Mouse (Mus musculus) midbrain, embryonic 15.5 days (tissue): ENCODE data around the gene Atp13a3. TPM values are rescaled to one million over a fixed set of nuclear protein-coding genes. Genes with fewer than 3 reads are reported as not detected.

Experiments used
- ATAC-seq: fragments of 200-750 bp; cut with Nextera tagmentation; replicated peaks from 2 replicates; pipeline ENCODE4 v1.8.0; 2017; ENCODE audit warnings: moderate TSS enrichment
- H3K27ac ChIP-seq: fragments of 300-500 bp; sonication (generic); 2 replicates; pipeline ENCODE4 v1.5.1; 2015; ENCODE audit warnings: mild to moderate bottlenecking, inconsistent platforms
- H3K27me3 ChIP-seq: fragments of 300-500 bp; sonication (generic); replicated peaks from 2 replicates; pipeline ENCODE4 v1.6.1; 2015; ENCODE audit warnings: inconsistent platforms
- H3K36me3 ChIP-seq: fragments of 300-500 bp; sonication (generic); replicated peaks from 2 replicates; pipeline ENCODE4 v1.6.1; 2015; ENCODE audit warnings: inconsistent platforms
- H3K4me1 ChIP-seq: fragments of 300-500 bp; sonication (generic); 2 replicates; pipeline ENCODE4 v1.6.1; 2015; ENCODE audit warnings: inconsistent platforms
- H3K4me2 ChIP-seq: fragments of 300-500 bp; sonication (generic); 2 replicates; pipeline ENCODE4 v1.6.1; 2015; ENCODE audit warnings: inconsistent platforms, mild to moderate bottlenecking, moderate library complexity
- H3K4me3 ChIP-seq: fragments of 300-500 bp; sonication (generic); 2 replicates; pipeline ENCODE4 v1.5.1; 2015; ENCODE audit warnings: mild to moderate bottlenecking, inconsistent platforms
- H3K9ac ChIP-seq: fragments of 300-500 bp; sonication (generic); 2 replicates; pipeline ENCODE4 v1.6.1; 2015; ENCODE audit warnings: mild to moderate bottlenecking, inconsistent platforms
- H3K9me3 ChIP-seq: fragments of 300-500 bp; sonication (generic); 2 replicates; pipeline ENCODE4 v1.6.1; 2016; ENCODE audit warnings: inconsistent platforms
- WGBS: fragments of 180-500 bp; shearing (Covaris S2); methylation state at CpG from one replicate; pipeline ENCODE4 v1.1.7; 2015; ENCODE audit warnings: mixed read lengths; 5-methylcytosine and 5-hydroxymethylcytosine counted together
- polyA plus RNA-seq: library from polyadenylated mRNA; unstranded; fragments of >200 nt; fragmentation: Nextera tagmentation; extraction: Ambion mirVana; gene quantifications from 2 replicates; pipeline ENCODE4 v1.2.1, GENCODE M21; 2015

Gene Atp13a3
- polyA plus RNA-seq, 1 experiment from 2014 or later, result 8.1 TPM

DNA sequence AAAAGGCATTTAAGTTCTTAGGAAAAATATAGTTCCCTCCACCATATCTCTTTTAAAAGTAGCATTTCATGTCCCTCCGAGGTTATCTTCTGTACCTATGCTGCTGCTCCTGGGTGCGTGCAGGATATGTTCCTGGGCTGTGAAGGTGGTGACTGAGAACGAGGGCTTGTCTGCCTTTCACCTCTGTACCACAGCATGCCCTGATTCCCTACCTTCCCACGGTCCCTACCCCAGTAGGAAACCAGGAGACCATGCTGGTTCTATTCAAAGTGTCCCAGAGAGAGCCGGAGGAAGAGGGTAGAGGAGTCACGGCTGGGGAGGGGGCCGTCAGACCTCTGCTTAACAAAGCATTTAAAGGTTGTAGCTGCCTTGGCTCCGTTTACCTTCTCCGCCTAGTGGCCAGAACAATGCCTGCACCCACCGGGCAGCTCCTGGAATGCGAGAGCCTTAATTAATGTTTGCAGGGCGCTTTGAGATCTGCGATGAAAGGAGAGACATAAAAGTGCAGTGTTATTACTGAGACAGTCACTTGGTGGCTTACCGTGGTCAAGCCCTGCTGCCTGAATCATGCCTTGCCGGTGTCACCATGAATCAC is 121.9 kb downstream of the Atp13a3 start:
- H3K9ac ChIP-seq, result no peak overlapping the region
- ATAC-seq, result peak; percentile 79

DNA sequence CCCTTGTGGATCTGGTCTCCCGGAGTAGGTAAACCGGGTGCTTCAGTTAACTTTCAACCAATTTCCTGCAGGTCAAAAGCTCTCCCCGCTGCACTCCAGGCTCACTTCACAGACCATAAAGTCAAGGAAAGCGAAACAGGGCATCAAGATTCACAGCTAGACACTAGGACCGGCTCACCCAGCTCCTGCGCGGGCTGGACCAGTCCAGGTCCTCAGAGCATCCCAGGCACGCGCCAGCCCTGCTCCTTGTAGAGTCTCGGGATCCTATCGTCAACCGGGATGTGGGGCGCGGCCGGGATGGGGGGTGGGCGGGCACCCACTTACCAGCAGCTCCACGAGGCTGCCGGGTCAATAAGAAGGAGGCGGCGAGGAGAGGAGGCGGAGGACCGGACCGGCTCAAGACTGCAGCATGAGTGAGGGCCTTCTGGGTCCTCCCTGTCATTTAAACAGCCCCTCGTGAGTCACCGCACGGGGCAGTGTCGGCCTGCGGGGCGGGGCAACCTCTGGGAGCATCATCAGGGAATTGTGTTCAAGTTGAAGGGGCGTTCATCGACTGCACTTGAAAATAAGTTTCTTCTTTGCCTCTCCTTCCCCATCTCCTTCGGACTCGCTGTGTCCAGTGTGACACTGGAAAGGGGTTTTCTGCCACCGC is 122.8 kb downstream of the Atp13a3 start, which contains the start of gene Lrrc15:
Gene Lrrc15, minus strand, starts transcription at position 413 of the 652 bp plus-strand sequence.
- Histone ChIP-seq H3K9me3 (no peaks in the 10 kb centered on the region), H3K4me2 (peak within 1 kb of the TSS; percentile 56), H3K9ac (no peak within 1 kb of the TSS), H3K27ac (no peak within 1 kb of the TSS), H3K4me3 (peak within 1 kb of the TSS; percentile 27), H3K27me3 (peaks cover 35% of the 10 kb centered on the region), H3K36me3 (no peaks in the 10 kb centered on the region), H3K4me1 (peaks cover 16% of the 10 kb centered on the region)
- WGBS, result 7% methylated on average over 34 of the region's 34 CpGs
- no peak; the same call in 1 of the 2 replicates for ATAC-seq

More for the DNA sequence above, 121.9 kb downstream of the Atp13a3 start:
- Histone ChIP-seq H3K27ac (no peak overlapping the region), H3K4me3 (peak overlapping the region; percentile 27), H3K4me1 (peaks cover 16% of the 10 kb centered on the region), H3K36me3 (no peaks in the 10 kb centered on the region), H3K27me3 (peaks cover 35% of the 10 kb centered on the region), H3K4me2 (peak overlapping the region; percentile 50), H3K9me3 (no peaks in the 10 kb centered on the region)
- under 1% methylated on average over 15 of the region's 15 CpGs for WGBS

- ATAC-seq, result no peak
Measured at GRCm38 (mm10) chr16:30280676-30281297, 125.0 kb downstream of the Atp13a3 start.

GRCm38 (mm10) chr16:30278406-30278805 is 127.4 kb downstream of the Atp13a3 start:
- H3K36me3 ChIP-seq, result no peaks in the 10 kb centered on the region
- H3K9ac ChIP-seq, result no peak overlapping the region
- 82% methylated on average over 11 of the region's 11 CpGs for WGBS
- H3K4me1 ChIP-seq, result peaks cover 7% of the 10 kb centered on the region
- H3K27me3 ChIP-seq, result peaks cover 25% of the 10 kb centered on the region
- H3K4me3 ChIP-seq, result no peak overlapping the region
- no peaks in the 10 kb centered on the region for H3K9me3 ChIP-seq
- no peak overlapping the region for H3K4me2 ChIP-seq
- no peak overlapping the region for H3K27ac ChIP-seq
- ATAC-seq, result no peak

More at GRCm38 (mm10) chr16:30280676-30281297, 125.0 kb downstream of the Atp13a3 start:
- 22% methylated on average over 4 of the region's 4 CpGs for WGBS
- no peak overlapping the region for H3K9ac ChIP-seq
- H3K27me3 ChIP-seq, result peaks cover 35% of the 10 kb centered on the region
- no peak overlapping the region for H3K27ac ChIP-seq
- H3K4me3 ChIP-seq, result no peak overlapping the region
- no peaks in the 10 kb centered on the region for H3K9me3 ChIP-seq
- H3K4me1 ChIP-seq, result peaks cover 16% of the 10 kb centered on the region
- H3K4me2 ChIP-seq, result no peak overlapping the region
- H3K36me3 ChIP-seq, result no peaks in the 10 kb centered on the region

DNA sequence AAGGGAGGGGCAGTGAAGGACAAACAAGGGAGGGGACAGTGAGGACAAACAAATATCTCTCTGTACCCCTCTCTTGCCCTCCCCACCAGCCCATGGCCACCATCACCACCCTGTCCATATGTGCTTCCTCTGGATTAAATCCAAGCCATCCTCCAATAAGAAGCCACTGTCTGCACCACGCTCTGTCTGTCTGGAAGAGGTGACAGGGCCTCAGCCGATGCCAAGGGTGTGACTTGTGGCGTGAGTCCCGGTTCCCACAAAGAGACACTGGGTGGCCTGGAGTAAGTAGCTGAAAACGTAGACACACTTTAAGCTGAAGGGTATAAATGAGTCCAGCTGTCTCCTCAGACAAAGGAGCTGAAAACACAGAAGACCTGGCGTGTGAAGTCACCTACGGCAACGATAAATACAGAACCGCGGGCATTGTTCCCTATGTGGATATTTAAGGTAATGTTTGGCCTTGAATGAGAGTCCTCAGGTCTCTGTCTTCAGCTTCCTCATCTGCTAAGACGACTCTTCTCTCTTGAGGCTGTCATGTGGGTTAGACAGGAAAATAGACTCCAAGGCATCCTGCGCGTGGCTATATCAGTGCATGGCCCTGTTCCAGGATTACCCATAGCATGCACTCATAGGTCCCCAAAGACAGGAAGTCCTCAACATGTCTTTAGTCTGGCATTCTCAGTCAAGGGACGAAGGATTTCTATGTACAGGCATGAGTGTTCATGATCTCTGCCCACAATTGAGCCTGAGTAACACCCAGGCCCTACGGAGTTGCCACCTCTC is 130.0 kb downstream of the Atp13a3 start:
- no peaks in the 10 kb centered on the region for H3K27me3 ChIP-seq
- no peak overlapping the region for H3K27ac ChIP-seq
- H3K9ac ChIP-seq, result no peak overlapping the region
- no peaks in the 10 kb centered on the region for H3K36me3 ChIP-seq
- H3K4me2 ChIP-seq, result no peak overlapping the region
- WGBS, result 78% methylated on average over 15 of the region's 15 CpGs
- H3K4me1 ChIP-seq, result no peaks in the 10 kb centered on the region
- H3K9me3 ChIP-seq, result no peaks in the 10 kb centered on the region
- H3K4me3 ChIP-seq, result no peak overlapping the region
- ATAC-seq, result no peak

- no peak for ATAC-seq
- Histone ChIP-seq H3K27me3 (no peaks in the 10 kb centered on the region), H3K4me1 (no peaks in the 10 kb centered on the region), H3K4me3 (no peak overlapping the region), H3K27ac (no peak overlapping the region), H3K4me2 (no peak overlapping the region), H3K36me3 (no peaks in the 10 kb centered on the region), H3K9ac (no peak overlapping the region), H3K9me3 (no peaks in the 10 kb centered on the region)
- WGBS, result 91% methylated on average over 8 of the region's 8 CpGs
Measured at GRCm38 (mm10) chr16:30273065-30273464, 132.7 kb downstream of the Atp13a3 start.

- H3K4me2 ChIP-seq, result no peak overlapping the region
- no peaks in the 10 kb centered on the region for H3K36me3 ChIP-seq
- no peaks in the 10 kb centered on the region for H3K27me3 ChIP-seq
- no peak for ATAC-seq
- H3K4me3 ChIP-seq, result no peak overlapping the region
- no peak overlapping the region for H3K27ac ChIP-seq
- no peaks in the 10 kb centered on the region for H3K4me1 ChIP-seq
- H3K9me3 ChIP-seq, result no peaks in the 10 kb centered on the region
- H3K9ac ChIP-seq, result no peak overlapping the region
- 55% methylated on average over 6 of the region's 6 CpGs for WGBS
Measured at GRCm38 (mm10) chr16:30271941-30272595, 133.7 kb downstream of the Atp13a3 start.

DNA sequence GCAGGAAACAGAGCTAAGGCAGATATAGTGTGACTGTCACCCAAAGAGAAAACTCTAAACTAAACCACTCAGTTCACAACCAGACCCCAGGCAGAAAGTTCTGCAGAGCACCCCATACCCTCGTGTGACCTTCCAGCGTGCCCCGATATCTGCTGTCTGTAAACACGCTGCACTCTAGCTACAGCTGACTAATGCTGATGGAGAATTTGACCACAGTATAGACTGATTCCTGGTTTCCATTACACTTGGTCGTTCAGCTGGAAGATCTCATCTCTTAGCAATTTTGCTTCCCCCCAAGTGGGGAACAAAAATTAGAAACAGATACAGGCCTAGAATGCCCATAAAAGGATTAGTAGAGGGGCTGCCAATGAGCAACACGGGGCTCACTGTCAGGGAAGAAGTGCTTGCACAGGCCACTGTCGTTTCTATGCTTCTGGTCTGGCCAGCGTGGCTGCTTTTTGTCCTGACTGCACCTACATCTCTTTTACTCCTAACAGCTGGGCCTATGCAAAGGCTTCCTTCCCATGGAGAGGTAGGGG is 134.5 kb downstream of the Atp13a3 start:
- Histone ChIP-seq H3K4me2 (no peak overlapping the region), H3K4me3 (no peak overlapping the region), H3K4me1 (no peaks in the 10 kb centered on the region), H3K9me3 (no peaks in the 10 kb centered on the region), H3K36me3 (no peaks in the 10 kb centered on the region), H3K27me3 (no peaks in the 10 kb centered on the region), H3K27ac (no peak overlapping the region), H3K9ac (no peak overlapping the region)
- WGBS, result 67% methylated on average over 8 of the region's 8 CpGs
- no peak for ATAC-seq

GRCm38 (mm10) chr16:30267359-30267758 is 138.4 kb downstream of the Atp13a3 start, which contains the start of gene Cpn2:
Gene Cpn2 (minus strand): TSS chr16:30267499.
- Histone ChIP-seq H3K9me3 (no peaks in the 10 kb centered on the region), H3K36me3 (no peaks in the 10 kb centered on the region), H3K4me2 (no peak within 1 kb of the TSS), H3K27me3 (no peaks in the 10 kb centered on the region), H3K27ac (no peak within 1 kb of the TSS), H3K9ac (no peak within 1 kb of the TSS), H3K4me1 (no peaks in the 10 kb centered on the region), H3K4me3 (no peak within 1 kb of the TSS)
- ATAC-seq, result no peak
- 74% methylated on average over 5 of the region's 5 CpGs for WGBS

- H3K9me3 ChIP-seq, result no peaks in the 10 kb centered on the region
Measured at GRCm38 (mm10) chr16:30266561-30266960, 139.2 kb downstream of the Atp13a3 start.

GRCm38 (mm10) chr16:30265611-30266010 is 140.2 kb downstream of the Atp13a3 start:
- H3K4me3 ChIP-seq, result no peak overlapping the region
- 82% methylated on average over 4 of the region's 4 CpGs for WGBS
- no peak overlapping the region for H3K27ac ChIP-seq
- H3K9ac ChIP-seq, result no peak overlapping the region
- no peak for ATAC-seq
- H3K36me3 ChIP-seq, result no peaks in the 10 kb centered on the region
- no peaks in the 10 kb centered on the region for H3K27me3 ChIP-seq
- no peak overlapping the region for H3K4me2 ChIP-seq
- H3K9me3 ChIP-seq, result no peaks in the 10 kb centered on the region
- H3K4me1 ChIP-seq, result no peaks in the 10 kb centered on the region

More at GRCm38 (mm10) chr16:30266561-30266960, 139.2 kb downstream of the Atp13a3 start:
- no peak overlapping the region for H3K4me3 ChIP-seq
- no peak overlapping the region for H3K27ac ChIP-seq
- no peaks in the 10 kb centered on the region for H3K36me3 ChIP-seq
- 88% methylated on average over 5 of the region's 5 CpGs for WGBS
- ATAC-seq, result no peak
- no peak overlapping the region for H3K9ac ChIP-seq
- H3K4me1 ChIP-seq, result no peaks in the 10 kb centered on the region
- H3K27me3 ChIP-seq, result no peaks in the 10 kb centered on the region
- H3K4me2 ChIP-seq, result no peak overlapping the region
